Mouse (Mus musculus) ES-Bruce4 (cell line): ENCODE data around the gene Ano4. TPM values are rescaled to one million over a fixed set of nuclear protein-coding genes. Genes with fewer than 3 reads are reported as not detected.

Source experiments
- H3K27ac ChIP-seq: 2 replicates; pipeline ENCODE4 v1.5.1; 2012; ENCODE audit warnings: low read length, inconsistent platforms; ENCODE audit not compliant: insufficient read depth
- H3K27me3 ChIP-seq: 2 replicates; pipeline ENCODE4 v1.6.1; 2012; ENCODE audit warnings: mild to moderate bottlenecking, low read length, inconsistent platforms; ENCODE audit not compliant: control insufficient read depth, poor library complexity, insufficient read depth, severe bottlenecking
- H3K36me3 ChIP-seq: 2 replicates; pipeline ENCODE4 v1.6.1; 2012; ENCODE audit warnings: inconsistent platforms, mild to moderate bottlenecking, low read length, moderate library complexity; ENCODE audit not compliant: control insufficient read depth, poor library complexity, insufficient read depth, severe bottlenecking
- H3K4me1 ChIP-seq: one replicate; pipeline ENCODE4 v1.8.1; 2011; ENCODE audit warnings: low read length; ENCODE audit not compliant: control insufficient read depth, insufficient read depth
- H3K4me3 ChIP-seq: 2 replicates; pipeline ENCODE4 v1.5.1; 2011; ENCODE audit warnings: low read depth, mild to moderate bottlenecking, low read length
- H3K9ac ChIP-seq: 2 replicates; pipeline ENCODE4 v1.6.1; 2012; ENCODE audit warnings: low read depth, mild to moderate bottlenecking, inconsistent platforms; ENCODE audit not compliant: poor library complexity, severe bottlenecking
- H3K9me3 ChIP-seq: replicated peaks from 2 replicates; pipeline ENCODE4 v1.6.1; 2012; ENCODE audit warnings: mild to moderate bottlenecking, low read length, inconsistent platforms; ENCODE audit not compliant: control insufficient read depth, poor library complexity, insufficient read depth, severe bottlenecking
- CTCF ChIP-seq: IDR thresholded peaks from one replicate; pipeline ENCODE4 v1.8.1; 2011; ENCODE audit warnings: low read depth, low read length
- EP300 ChIP-seq: IDR thresholded peaks from 2 replicates; pipeline ENCODE4 v1.6.1; 2011; ENCODE audit warnings: low read depth, low read length; ENCODE audit not compliant: insufficient read depth
- POLR2A ChIP-seq: IDR thresholded peaks from one replicate; pipeline ENCODE4 v1.8.1; 2011; ENCODE audit warnings: low read length; ENCODE audit not compliant: insufficient read depth
- polyA plus RNA-seq: library from polyadenylated mRNA; stranded (reverse); fragments of >200 nt; gene quantifications from 2 replicates; pipeline ENCODE4 v1.2.4, GENCODE M21; 2011; ENCODE audit warnings: low read depth; ENCODE audit not compliant: missing spikeins, insufficient read depth, insufficient read length

Ano4 gene
- polyA plus RNA-seq, 1 experiment: not detected

- H3K36me3 ChIP-seq: no peaks in the 10 kb centered on the region
- H3K4me1 ChIP-seq: no peaks in the 10 kb centered on the region
- H3K27ac ChIP-seq: no peak overlapping the region
- TF ChIP-seq POLR2A (no peak), CTCF (no peak), EP300 (no peak)
- no peaks in the 10 kb centered on the region for H3K27me3 ChIP-seq
- no peak overlapping the region for H3K9ac ChIP-seq
- no peak overlapping the region for H3K4me3 ChIP-seq
- no peaks in the 10 kb centered on the region for H3K9me3 ChIP-seq
These were observed 230.2 kb downstream of the Ano4 start for GRCm38 (mm10) chr10:89114381-89114780.

DNA sequence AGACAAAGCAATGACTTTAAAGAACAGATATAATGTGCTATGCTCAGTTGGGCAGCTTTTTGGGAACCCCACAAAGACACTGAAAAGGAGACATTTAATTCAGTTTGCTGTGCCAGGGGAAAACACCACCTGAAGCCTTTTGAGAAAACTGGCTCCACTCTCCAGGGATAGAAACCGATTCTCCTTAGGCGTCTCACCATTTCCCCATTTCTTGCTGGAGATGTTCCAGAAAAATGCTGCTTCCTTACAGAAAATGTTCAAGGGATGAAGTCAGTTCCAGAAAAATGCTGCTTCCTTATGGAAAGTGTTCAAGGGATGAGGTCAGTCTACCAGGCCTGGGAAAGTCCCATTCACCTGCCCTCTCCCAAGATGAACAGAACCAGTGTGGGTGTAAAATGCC is 233.1 kb downstream of the Ano4 start:
- no peak overlapping the region for H3K9ac ChIP-seq
- no peaks in the 10 kb centered on the region for H3K4me1 ChIP-seq
- H3K27ac ChIP-seq: no peak overlapping the region
- no peaks in the 10 kb centered on the region for H3K27me3 ChIP-seq
- no peak overlapping the region for H3K4me3 ChIP-seq
- H3K36me3 ChIP-seq: no peaks in the 10 kb centered on the region
- no peaks in the 10 kb centered on the region for H3K9me3 ChIP-seq
- TF ChIP-seq POLR2A (no peak), CTCF (no peak), EP300 (no peak)

DNA sequence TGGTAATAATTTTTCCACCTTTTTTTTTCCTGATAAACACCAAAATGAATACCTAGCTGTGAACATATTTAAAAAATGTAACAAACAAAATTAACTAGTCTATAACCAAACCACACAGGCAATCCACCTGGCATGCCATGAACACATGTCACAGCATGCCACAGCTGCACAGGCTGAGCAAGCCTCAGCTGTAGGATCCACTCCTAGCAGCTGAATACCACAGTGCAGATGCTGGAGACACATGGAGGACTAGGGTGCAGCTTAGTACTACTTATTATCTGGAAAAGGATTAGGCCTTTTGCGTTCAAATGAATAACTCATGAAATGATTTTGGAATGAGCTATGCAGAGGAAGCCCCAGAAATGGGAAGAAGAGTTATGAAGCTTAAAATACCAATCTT is 233.6 kb downstream of the Ano4 start:
- Histone ChIP-seq H3K4me3 (no peak overlapping the region), H3K27ac (no peak overlapping the region), H3K36me3 (no peaks in the 10 kb centered on the region), H3K9ac (no peak overlapping the region), H3K27me3 (no peaks in the 10 kb centered on the region), H3K9me3 (no peaks in the 10 kb centered on the region), H3K4me1 (no peaks in the 10 kb centered on the region)
- TF ChIP-seq CTCF (no peak), EP300 (no peak), POLR2A (no peak)

DNA sequence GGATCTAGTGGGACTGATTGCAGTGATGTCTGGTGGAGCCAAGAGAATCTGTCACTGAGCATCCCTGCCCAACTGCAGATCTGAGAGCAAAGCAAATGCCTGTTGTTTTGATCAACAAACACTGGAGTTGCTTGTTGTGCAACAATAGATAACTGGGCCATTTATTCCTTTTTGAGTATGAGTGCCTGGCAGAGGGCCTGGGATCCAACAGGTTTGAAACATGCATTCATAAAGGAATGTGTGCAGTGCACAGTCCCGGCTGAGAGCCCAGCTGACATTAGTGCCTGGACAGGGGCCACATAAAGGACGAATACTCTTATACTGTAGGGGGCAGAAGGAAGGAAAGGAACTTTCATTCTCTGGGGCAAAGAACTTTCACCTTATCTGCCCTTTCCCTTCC is 241.0 kb downstream of the Ano4 start:
- H3K9me3 ChIP-seq: no peaks in the 10 kb centered on the region
- H3K27ac ChIP-seq: no peak overlapping the region
- H3K36me3 ChIP-seq: no peaks in the 10 kb centered on the region
- H3K4me3 ChIP-seq: no peak overlapping the region
- TF ChIP-seq POLR2A: no peak
- TF ChIP-seq CTCF: no peak
- no peak for TF ChIP-seq EP300
- no peaks in the 10 kb centered on the region for H3K27me3 ChIP-seq
- H3K4me1 ChIP-seq: no peaks in the 10 kb centered on the region
- no peak overlapping the region for H3K9ac ChIP-seq

- no peak overlapping the region for H3K4me3 ChIP-seq
- H3K4me1 ChIP-seq: no peaks in the 10 kb centered on the region
- no peak for TF ChIP-seq POLR2A
- H3K27ac ChIP-seq: no peak overlapping the region
- no peaks in the 10 kb centered on the region for H3K36me3 ChIP-seq
- H3K9me3 ChIP-seq: no peaks in the 10 kb centered on the region
- H3K9ac ChIP-seq: no peak overlapping the region
- no peaks in the 10 kb centered on the region for H3K27me3 ChIP-seq
These were observed 242.5 kb downstream of the Ano4 start for GRCm38 (mm10) chr10:89102025-89102424.

GRCm38 (mm10) chr10:89098183-89098582 is 246.4 kb downstream of the Ano4 start:
- no peak overlapping the region for H3K4me3 ChIP-seq
- H3K27me3 ChIP-seq: no peaks in the 10 kb centered on the region
- no peak overlapping the region for H3K9ac ChIP-seq
- no peaks in the 10 kb centered on the region for H3K4me1 ChIP-seq
- no peaks in the 10 kb centered on the region for H3K36me3 ChIP-seq
- no peak overlapping the region for H3K27ac ChIP-seq
- TF ChIP-seq POLR2A: no peak
- TF ChIP-seq EP300: no peak
- no peak for TF ChIP-seq CTCF
- H3K9me3 ChIP-seq: no peaks in the 10 kb centered on the region
